Mouse (Mus musculus) mammary gland, adult 2 months (tissue): Measurements from ENCODE around the gene Gcnt1. TPM values are rescaled to one million over a fixed set of nuclear protein-coding genes. Genes with fewer than 3 reads are reported as not detected.

Experiments used
- polyA plus RNA-seq: library from polyadenylated mRNA; depleted of rRNA; stranded (reverse); fragments of >200 nt; gene quantifications from 2 replicates; pipeline ENCODE4 v1.2.3, GENCODE M21; 2012; ENCODE audit warnings: low replicate concordance; rRNA removed

Gcnt1 gene
- polyA plus RNA-seq: 4.4 and 6.6 TPM in 2 replicates

DNA sequence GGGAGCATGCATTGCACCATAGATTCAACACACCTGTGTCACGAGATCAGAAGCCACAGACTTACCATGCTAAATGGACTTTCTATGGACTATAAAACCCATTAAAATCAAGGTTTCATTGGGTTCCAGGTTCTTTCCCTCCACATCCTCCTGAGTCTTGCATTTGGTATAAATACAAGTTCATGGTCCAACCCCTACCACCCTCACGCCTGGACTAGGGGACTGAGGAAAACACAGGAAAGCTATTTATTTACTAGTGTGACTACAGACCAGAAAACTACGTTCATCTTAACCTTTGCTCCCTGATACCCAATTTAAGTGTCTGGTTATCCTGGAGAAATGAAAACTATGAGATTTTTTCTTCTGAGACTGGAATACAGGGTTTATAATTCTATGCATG is at the start of gene Gcnt1:
TSS of gene Gcnt1 (minus strand) at position 144 of the 400 bp plus-strand sequence.

GRCm38 (mm10) chr19:17393841-17394591 is 21.4 kb upstream of the Gcnt1 start, which contains the start of gene Rfk:
Gene Rfk (plus strand): TSS chr19:17394043.

Other genes with a start within 250 kb of the Gcnt1 start
- gene Rfk, start 21.2 kb upstream of the Gcnt1 start, polyA plus RNA-seq: 55.2 and 95.8 TPM in 2 replicates